Mouse (Mus musculus) stomach, postnatal 0 days (tissue): ENCODE results near the gene Adamtsl2. TPM values are rescaled to one million over a fixed set of nuclear protein-coding genes. Genes with fewer than 3 reads are reported as not detected.
A peak's percentile ranks its signal among the peaks of the same experiment; 100 is the strongest.

Experiments used
- ATAC-seq: fragments of 200-750 bp; cut with Nextera tagmentation; 2 replicates; pipeline ENCODE4 v1.8.0; 2017; ENCODE audit not compliant: low FRiP score, low TSS enrichment
- DNase-seq: peaks from one replicate; pipeline ENCODE4 v3.0.0-alpha.2; 2016; ENCODE audit warnings: low spot score
- H3K27ac ChIP-seq: fragments of 300-500 bp; sonication (generic); replicated peaks from 2 replicates; pipeline ENCODE4 v1.5.1; 2014; ENCODE audit warnings: mild to moderate bottlenecking, control low read depth
- H3K27me3 ChIP-seq: fragments of 300-500 bp; sonication (generic); 2 replicates; pipeline ENCODE4 v1.6.1; 2014; ENCODE audit warnings: low read length; ENCODE audit not compliant: control insufficient read depth, insufficient read depth
- H3K36me3 ChIP-seq: fragments of 300-500 bp; sonication (generic); 2 replicates; pipeline ENCODE4 v1.6.1; 2014; ENCODE audit warnings: low read length, mixed read lengths; ENCODE audit not compliant: control insufficient read depth, insufficient read depth
- H3K4me1 ChIP-seq: fragments of 300-500 bp; sonication (generic); replicated peaks from 2 replicates; pipeline ENCODE4 v1.6.1; 2014; ENCODE audit warnings: antibody characterized with exemption; ENCODE audit not compliant: control insufficient read depth, insufficient read depth
- H3K4me2 ChIP-seq: fragments of 300-500 bp; sonication (generic); replicated peaks from 2 replicates; pipeline ENCODE4 v1.6.1; 2014; ENCODE audit warnings: low read depth, mild to moderate bottlenecking, control low read depth, moderate library complexity
- H3K4me3 ChIP-seq: fragments of 300-500 bp; sonication (generic); 2 replicates; pipeline ENCODE4 v1.5.1; 2014; ENCODE audit warnings: low read depth, low read length, control low read depth
- H3K9ac ChIP-seq: fragments of 300-500 bp; sonication (generic); 2 replicates; pipeline ENCODE4 v1.6.1; 2014; ENCODE audit warnings: mild to moderate bottlenecking, low read length, control low read depth, mixed read lengths
- H3K9me3 ChIP-seq: fragments of 300-500 bp; sonication (generic); 2 replicates; pipeline ENCODE4 v1.6.1; 2016; ENCODE audit warnings: low read length; ENCODE audit not compliant: control insufficient read depth
- CTCF ChIP-seq: IDR thresholded peaks from 2 replicates; pipeline ENCODE4 v1.5.1; 2016; ENCODE audit warnings: antibody characterized with exemption, low read depth, mild to moderate bottlenecking, moderate library complexity
- EP300 ChIP-seq: optimal IDR thresholded peaks from 2 replicates; pipeline ENCODE3; 2016; ENCODE audit warnings: antibody characterized with exemption
- WGBS: fragments of 180-500 bp; shearing (Covaris S2); extraction: QIAGEN DNeasy Blood & Tissue Kit; methylation state at CpG from one replicate; pipeline ENCODE4 v1.1.7; 2014; 5-methylcytosine and 5-hydroxymethylcytosine counted together
- polyA plus RNA-seq: library from polyadenylated mRNA; unstranded; fragments of >200 nt; fragmentation: Nextera tagmentation; extraction: Ambion mirVana; gene quantifications from 2 replicates; pipeline ENCODE4 v1.2.1, GENCODE M21; 2015

Gene Adamtsl2
- polyA plus RNA-seq, 1 experiment from 2014 or later, result 3.4 TPM

DNA sequence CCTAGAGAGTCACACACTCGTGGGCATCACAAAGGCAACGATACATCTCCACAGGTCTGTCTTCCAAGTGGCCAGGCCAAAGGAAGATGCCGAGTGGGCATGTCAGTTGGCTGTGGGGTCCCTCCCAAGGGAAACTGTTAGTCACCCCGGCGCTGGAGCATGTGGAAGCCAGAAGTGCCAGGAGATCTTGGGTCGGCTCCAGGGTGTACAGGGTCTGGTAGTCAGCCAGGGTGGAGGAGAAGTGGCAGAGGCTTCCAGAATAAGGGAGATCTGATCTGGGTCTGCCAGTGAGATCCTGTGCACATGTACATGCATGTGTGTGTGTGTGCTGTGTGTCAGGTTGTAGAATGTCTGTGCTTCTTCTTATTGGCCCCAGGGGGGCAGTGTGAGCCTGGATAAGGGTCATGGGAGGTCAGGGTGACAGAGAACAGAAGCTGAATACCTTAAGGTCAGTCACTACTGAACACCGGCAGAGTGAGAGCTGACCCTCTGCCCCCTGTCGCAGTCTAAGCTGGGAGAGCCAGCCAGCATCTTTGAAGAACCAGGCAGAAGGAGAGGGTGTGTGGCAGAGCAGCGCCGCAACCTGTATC lies 1.4 kb upstream of the Adamtsl2 start:
- no peaks in the 10 kb centered on the region for H3K9me3 ChIP-seq
- no peaks in the 10 kb centered on the region for H3K36me3 ChIP-seq
- no peak overlapping the region for H3K4me2 ChIP-seq
- peaks cover 5% of the 10 kb centered on the region; the same call in 1 of the 2 replicates for H3K4me1 ChIP-seq
- no peak overlapping the region for H3K9ac ChIP-seq
- ATAC-seq (no peak), DNase-seq (no peak)
- H3K27ac ChIP-seq, result no peak overlapping the region
- 58% methylated on average over 10 of the region's 10 CpGs for WGBS
- peak; percentile 46 for TF ChIP-seq CTCF
- no peak for TF ChIP-seq EP300
- H3K27me3 ChIP-seq, result no peaks in the 10 kb centered on the region
- no peak overlapping the region for H3K4me3 ChIP-seq

DNA sequence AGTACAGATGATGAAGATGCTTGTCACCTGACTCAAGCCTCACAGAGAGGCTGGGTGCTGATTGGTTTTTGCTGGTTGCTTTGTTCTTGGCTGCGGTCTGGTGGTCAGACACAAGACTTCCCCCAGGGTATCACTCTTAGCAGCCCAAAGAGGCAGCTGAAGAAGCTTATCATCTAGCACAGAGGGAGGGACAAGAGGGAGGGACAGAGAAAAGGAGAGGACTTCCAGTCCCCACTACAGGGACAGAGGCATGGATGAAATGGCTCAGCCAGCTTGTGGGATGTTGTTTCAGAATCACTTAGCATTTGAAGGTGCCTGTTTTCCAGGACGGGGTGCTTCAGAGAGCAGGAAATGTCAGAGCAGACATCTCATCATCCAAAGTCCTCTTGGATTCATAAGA lies 867 bp upstream of the Adamtsl2 start:
- Histone ChIP-seq H3K9ac (no peak overlapping the region), H3K27ac (no peak overlapping the region; the same call in 1 of the 2 replicates), H3K4me1 (peaks cover 5% of the 10 kb centered on the region; the same call in 1 of the 2 replicates), H3K9me3 (no peaks in the 10 kb centered on the region), H3K4me3 (no peak overlapping the region), H3K36me3 (no peaks in the 10 kb centered on the region), H3K27me3 (no peaks in the 10 kb centered on the region), H3K4me2 (no peak overlapping the region)
- no peak for DNase-seq
- TF ChIP-seq EP300 (no peak), CTCF (no peak)
- no peak for ATAC-seq
- WGBS, result 51% methylated on average over 2 of the region's 2 CpGs

DNA sequence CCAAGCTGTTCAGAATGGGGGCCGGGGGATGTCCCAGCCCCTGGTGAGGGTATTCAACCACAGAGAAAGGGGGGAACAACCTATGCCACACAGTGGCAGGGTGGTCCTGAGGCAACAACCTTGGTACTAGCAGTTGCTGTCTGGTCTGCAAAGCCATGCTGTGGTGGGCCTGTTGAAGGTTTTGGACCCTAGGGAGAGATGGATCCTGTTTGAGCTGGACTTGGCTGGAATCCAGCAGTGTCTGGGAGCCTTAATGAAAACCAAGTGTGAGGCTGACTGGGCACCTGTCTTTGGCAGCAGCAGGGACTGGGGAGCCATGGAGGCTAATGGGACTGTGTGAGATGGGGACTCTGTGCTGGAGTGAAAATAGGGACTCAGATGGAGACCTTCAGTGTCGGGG lies 470 bp downstream of the Adamtsl2 start:
- no peaks in the 10 kb centered on the region for H3K27me3 ChIP-seq
- 55% methylated on average over 2 of the region's 2 CpGs for WGBS
- H3K36me3 ChIP-seq, result no peaks in the 10 kb centered on the region
- no peak for TF ChIP-seq CTCF
- no peak for TF ChIP-seq EP300
- DNase-seq (no peak), ATAC-seq (no peak)
- H3K4me2 ChIP-seq, result peak overlapping the region; percentile 32
- H3K9ac ChIP-seq, result no peak overlapping the region
- H3K9me3 ChIP-seq, result no peaks in the 10 kb centered on the region
- no peak overlapping the region for H3K4me3 ChIP-seq
- H3K4me1 ChIP-seq, result peaks cover 5% of the 10 kb centered on the region; the same call in 1 of the 2 replicates
- H3K27ac ChIP-seq, result no peak overlapping the region

DNA sequence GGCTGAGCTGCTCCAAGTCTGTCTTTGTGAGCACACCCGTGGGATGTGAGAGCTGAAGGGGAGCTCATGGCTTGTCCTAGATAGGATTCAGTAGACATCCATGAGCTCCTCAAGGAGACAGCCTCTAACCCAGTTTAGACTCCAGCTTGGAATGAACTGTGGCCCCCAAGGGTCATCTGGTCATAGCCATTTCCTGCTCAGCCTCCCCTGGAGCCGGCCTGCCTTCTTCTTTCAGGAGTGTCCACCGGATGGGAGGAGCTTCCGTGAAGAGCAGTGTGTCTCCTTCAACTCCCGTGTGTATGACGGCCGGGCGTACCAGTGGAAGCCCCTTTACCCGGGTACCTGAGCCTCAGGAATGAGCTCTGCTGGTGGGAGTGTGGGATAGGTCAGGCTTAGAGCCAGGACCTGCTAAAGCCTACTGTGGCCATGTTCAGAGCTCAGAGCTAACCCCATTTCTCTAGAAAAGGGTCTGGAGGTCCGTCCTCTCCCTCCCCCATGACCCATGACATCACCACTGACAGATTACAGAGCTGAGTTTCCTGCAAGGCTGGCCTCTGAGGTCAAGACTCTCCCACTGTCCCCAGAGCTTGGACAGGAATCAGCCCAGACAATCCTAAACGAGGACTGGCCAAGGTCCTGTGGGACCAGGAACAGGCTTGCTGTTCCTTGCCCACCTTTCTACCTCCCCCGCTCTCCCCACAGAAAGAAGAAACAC lies 4.7 kb downstream of the Adamtsl2 start:
- no peak for ATAC-seq
- no peaks in the 10 kb centered on the region for H3K36me3 ChIP-seq
- no peak overlapping the region for H3K27ac ChIP-seq
- 70% methylated on average over 12 of the region's 12 CpGs for whole genome bisulfite sequencing
- no peaks in the 10 kb centered on the region for H3K27me3 ChIP-seq
- no peak overlapping the region for H3K4me2 ChIP-seq
- no peaks in the 10 kb centered on the region for H3K9me3 ChIP-seq
- TF ChIP-seq CTCF (no peak), EP300 (no peak)
- peaks cover 6% of the 10 kb centered on the region; the same call in 1 of the 2 replicates for H3K4me1 ChIP-seq
- no peak overlapping the region for H3K4me3 ChIP-seq
- no peak for DNase-seq
- H3K9ac ChIP-seq, result no peak overlapping the region

DNA sequence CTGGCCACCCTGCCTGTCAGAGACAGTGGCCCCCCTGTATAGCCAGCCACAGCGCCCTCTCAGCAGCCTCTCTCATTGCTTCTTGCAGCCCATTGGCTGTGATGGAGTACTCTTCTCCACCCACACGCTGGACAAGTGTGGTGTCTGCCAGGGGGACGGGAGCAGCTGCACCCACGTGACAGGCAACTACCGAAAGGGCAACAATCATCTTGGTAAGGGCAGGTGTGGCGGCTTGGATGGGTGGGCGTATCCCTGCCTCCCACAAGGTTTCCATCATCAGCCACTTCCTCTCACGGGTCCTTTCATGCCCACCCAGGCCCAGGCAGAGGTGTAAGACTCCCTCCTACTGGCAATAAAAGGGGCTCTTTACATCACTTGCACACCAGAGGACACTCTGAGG lies 5.8 kb downstream of the Adamtsl2 start:
- Histone ChIP-seq H3K27me3 (no peaks in the 10 kb centered on the region), H3K4me1 (peaks cover 2% of the 10 kb centered on the region; the same call in 1 of the 2 replicates), H3K4me3 (no peak overlapping the region), H3K27ac (no peak overlapping the region), H3K4me2 (no peak overlapping the region), H3K36me3 (no peaks in the 10 kb centered on the region), H3K9ac (no peak overlapping the region), H3K9me3 (no peaks in the 10 kb centered on the region)
- ATAC-seq (no peak), DNase-seq (no peak)
- 40% methylated on average over 8 of the region's 8 CpGs for WGBS
- TF ChIP-seq EP300, result no peak
- 0 out of 2 replicates have a peak, but pooled peaks have one; percentile 5 for TF ChIP-seq CTCF

DNA sequence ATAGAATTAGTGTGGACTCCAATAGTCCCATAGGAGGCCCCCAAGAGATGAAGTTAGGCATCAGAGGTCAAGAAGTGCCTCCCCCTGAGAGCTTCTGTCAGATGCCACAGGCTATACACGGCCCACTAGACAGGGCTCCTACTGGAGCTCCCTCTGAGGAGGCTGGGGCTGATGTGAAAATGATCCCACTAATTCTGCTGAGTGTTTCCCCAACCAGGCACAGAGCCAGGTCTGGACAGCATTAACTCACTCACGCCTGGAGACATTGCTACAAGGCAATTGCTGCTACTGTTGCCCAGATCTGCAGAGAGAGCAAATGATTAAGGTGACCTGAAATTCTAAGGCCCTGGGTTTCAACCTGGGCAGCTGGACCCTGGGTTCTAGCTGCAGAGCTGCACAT lies 6.6 kb downstream of the Adamtsl2 start:
- WGBS, result 14% methylated on average over 2 of the region's 2 CpGs
- Histone ChIP-seq H3K4me2 (no peak overlapping the region), H3K36me3 (no peaks in the 10 kb centered on the region), H3K9ac (no peak overlapping the region), H3K4me1 (peaks cover 2% of the 10 kb centered on the region; the same call in 1 of the 2 replicates), H3K9me3 (no peaks in the 10 kb centered on the region), H3K27me3 (no peaks in the 10 kb centered on the region), H3K27ac (no peak overlapping the region), H3K4me3 (no peak overlapping the region)
- TF ChIP-seq EP300, result no peak
- no peak for TF ChIP-seq CTCF
- DNase-seq, result no peak
- ATAC-seq, result no peak
